Mouse (Mus musculus) myocyte (in vitro differentiated cells): ENCODE data around the gene Snta1. TPM values are rescaled to one million over a fixed set of nuclear protein-coding genes. Genes with fewer than 3 reads are reported as not detected.
A peak's percentile ranks its signal among the peaks of the same experiment; 100 is the strongest.

Experiments
- H3K27me3 ChIP-seq: one replicate; pipeline ENCODE4 v1.6.1; 2011; ENCODE audit not compliant: control insufficient read depth, insufficient read depth, insufficient read length
- H3K36me3 ChIP-seq: one replicate; pipeline ENCODE4 v1.6.1; 2011; ENCODE audit not compliant: control insufficient read depth, insufficient read depth
- H3K4me2 ChIP-seq: one replicate; pipeline ENCODE4 v1.6.1; 2011; ENCODE audit warnings: low read depth, control low read depth
- H3K4me3 ChIP-seq: one replicate; pipeline ENCODE4 v1.5.1; 2011; ENCODE audit warnings: mild to moderate bottlenecking, control low read depth, moderate library complexity
- H3K79me2 ChIP-seq: one replicate; pipeline ENCODE4 v1.6.1; 2011; ENCODE audit not compliant: control insufficient read depth, insufficient read depth
- H3ac ChIP-seq: one replicate; pipeline ENCODE4 v1.6.1; 2011; ENCODE audit not compliant: control insufficient read depth, insufficient read length
- CEBPB ChIP-seq: IDR thresholded peaks from 2 replicates; pipeline ENCODE4 v1.6.1; 2011; ENCODE audit warnings: mild to moderate bottlenecking, moderate library complexity; ENCODE audit not compliant: poor library complexity, insufficient read depth, severe bottlenecking
- E2F4 ChIP-seq: IDR thresholded peaks from one replicate; pipeline ENCODE4 v1.6.1; 2011; ENCODE audit warnings: mild to moderate bottlenecking, control low read depth, moderate library complexity; ENCODE audit not compliant: insufficient read depth
- MAX ChIP-seq: IDR thresholded peaks from one replicate; pipeline ENCODE4 v1.6.1; 2011; ENCODE audit warnings: low read depth, mild to moderate bottlenecking, control low read depth
- MYOD1 ChIP-seq, 3 experiments: IDR thresholded peaks; one replicate each; pipeline ENCODE4 v1.6.1; 2011; ENCODE audit warnings: control low read depth in 2 of 3, low read depth in 2 of 3, mild to moderate bottlenecking in 2 of 3, moderate library complexity in 1 of 3; ENCODE audit not compliant: insufficient read length in 2 of 3, control insufficient read depth in 1 of 3
- MYOG ChIP-seq, 3 experiments: IDR thresholded peaks; one replicate each; pipeline ENCODE4 v1.6.1; 2011; ENCODE audit warnings: control low read depth in 2 of 3, low read depth in 2 of 3, mild to moderate bottlenecking in 2 of 3; ENCODE audit not compliant: insufficient read length in 2 of 3, control insufficient read depth in 1 of 3, insufficient read depth in 1 of 3
- POLR2A ChIP-seq: IDR thresholded peaks from one replicate; pipeline ENCODE4 v1.6.1; 2011; ENCODE audit warnings: low read depth, mild to moderate bottlenecking, control low read depth, moderate library complexity; ENCODE audit not compliant: insufficient read length
- POLR2AphosphoS2 ChIP-seq: IDR thresholded peaks from one replicate; pipeline ENCODE4 v1.6.1; 2011; ENCODE audit warnings: low read depth, control low read depth; ENCODE audit not compliant: insufficient read length
- REST ChIP-seq: IDR thresholded peaks from one replicate; pipeline ENCODE4 v1.6.1; 2011; ENCODE audit warnings: mild to moderate bottlenecking, control low read depth, moderate library complexity; ENCODE audit not compliant: insufficient read depth, insufficient read length
- SRF ChIP-seq: IDR thresholded peaks from one replicate; pipeline ENCODE4 v1.6.1; 2011; ENCODE audit warnings: low read depth; ENCODE audit not compliant: control insufficient read depth, insufficient read length
- TCF12 ChIP-seq: IDR thresholded peaks from one replicate; pipeline ENCODE4 v1.6.1; 2011; ENCODE audit warnings: mild to moderate bottlenecking, control low read depth; ENCODE audit not compliant: poor library complexity, insufficient read depth, severe bottlenecking
- TCF3 ChIP-seq: IDR thresholded peaks from one replicate; pipeline ENCODE4 v1.6.1; 2011; ENCODE audit warnings: low read depth, control low read depth; ENCODE audit not compliant: insufficient read length
- USF1 ChIP-seq: IDR thresholded peaks from one replicate; pipeline ENCODE4 v1.6.1; 2011; ENCODE audit warnings: low read depth, mild to moderate bottlenecking, control low read depth, moderate library complexity
- polyA plus RNA-seq: library from polyadenylated mRNA; unstranded; fragments of >200 nt; fragmentation: generic; extraction: Trizol; gene quantifications from one replicate; pipeline ENCODE4 v1.2.1, GENCODE M21; 2012; ENCODE audit warnings: missing spikeins

Snta1 gene
- polyA plus RNA-seq, result 61.7 TPM

DNA sequence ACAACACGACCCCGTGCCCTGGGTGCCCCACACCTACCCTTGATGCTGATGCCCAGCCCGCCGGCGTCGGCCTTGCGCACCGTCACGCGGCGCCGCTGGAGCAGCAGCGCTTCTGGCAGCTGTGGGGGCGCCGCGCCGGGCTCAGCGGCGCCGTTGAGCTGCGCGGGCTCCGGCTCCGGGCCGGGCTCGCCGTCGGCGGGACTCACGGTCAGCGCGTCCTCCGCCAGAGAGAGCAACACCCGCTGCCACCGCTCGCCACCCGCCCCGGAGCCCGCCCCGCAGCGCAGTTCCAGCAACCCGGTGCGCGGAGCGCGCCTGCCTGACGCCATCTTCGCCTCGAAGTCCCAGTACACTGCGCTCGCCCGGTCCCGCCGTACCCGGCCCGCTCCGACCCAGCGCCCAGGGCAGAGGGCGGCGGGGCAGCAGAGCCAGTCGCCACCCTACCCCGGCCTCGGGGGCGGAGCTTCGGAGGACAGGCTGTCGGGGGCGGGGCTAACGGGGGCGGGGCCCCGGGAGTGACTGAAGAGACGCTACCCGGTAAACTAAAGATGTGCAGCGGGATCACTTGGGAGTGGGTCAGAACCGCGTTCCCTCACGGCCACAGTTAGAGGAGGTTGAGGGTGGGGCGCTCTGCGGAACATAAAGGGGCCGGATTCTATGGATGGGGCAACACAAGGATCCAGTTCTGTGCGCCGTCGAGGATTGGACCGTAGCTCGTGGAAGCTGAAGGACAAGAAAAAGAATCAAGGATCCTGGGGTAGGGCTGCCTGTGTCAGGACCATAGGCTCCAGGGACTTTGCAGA, at the start of gene Snta1:
Gene Snta1, minus strand, starts transcription at position 457 of the 803 bp plus-strand sequence.
- Histone ChIP-seq H3K4me2 (peak within 1 kb of the TSS; percentile 92), H3K36me3 (no peaks in the 10 kb centered on the region), H3K27me3 (no peaks in the 10 kb centered on the region), H3ac (peak within 1 kb of the TSS; percentile 63), H3K4me3 (peak within 1 kb of the TSS; percentile 57), H3K79me2 (peaks cover 15% of the 10 kb centered on the region)
- no peak for TF ChIP-seq TCF3
- no peak for TF ChIP-seq MYOD1 (IDR thresholded peaks at IDR 0.05; ENCODE audit: control insufficient read depth in 1 of 3, insufficient read length in 2 of 3, low read depth in 2 of 3)
- no peak for TF ChIP-seq REST
- no peak for TF ChIP-seq USF1
- no peak for TF ChIP-seq SRF
- peak in 1 of 3 experiments; percentile 32 for TF ChIP-seq MYOG (IDR thresholded peaks at IDR 0.05; ENCODE audit: control insufficient read depth in 1 of 3, insufficient read depth in 1 of 3, insufficient read length in 2 of 3, low read depth in 2 of 3)
- TF ChIP-seq TCF12, result no peak
- TF ChIP-seq E2F4, result no peak
- TF ChIP-seq CEBPB, result no peak
- peak; percentile 87 for TF ChIP-seq POLR2AphosphoS2
- no peak for TF ChIP-seq MAX
- TF ChIP-seq POLR2A, result peak; percentile 94

DNA sequence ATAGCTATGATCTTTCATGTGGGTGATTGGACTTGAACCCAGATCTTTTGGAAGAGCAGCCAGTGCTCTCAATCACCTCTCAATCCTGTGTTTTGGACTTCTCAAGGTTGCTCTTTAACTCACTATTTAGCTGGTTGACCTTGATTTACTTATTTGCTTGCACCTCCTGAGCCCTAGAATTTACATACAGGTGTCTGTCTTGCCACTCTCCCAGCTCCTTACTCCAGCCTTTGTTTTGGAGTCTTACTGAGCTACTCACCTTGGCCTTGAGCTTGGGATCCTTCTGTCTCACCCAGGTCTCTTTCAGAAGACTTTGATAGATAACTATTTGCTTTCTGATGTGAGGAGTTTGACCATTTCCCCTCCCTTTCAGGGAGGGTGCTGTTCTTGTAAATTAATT, 48.7 kb upstream of the Snta1 start:
- Histone ChIP-seq H3ac (no peak overlapping the region), H3K27me3 (no peaks in the 10 kb centered on the region), H3K36me3 (no peaks in the 10 kb centered on the region), H3K79me2 (peaks cover 84% of the 10 kb centered on the region), H3K4me3 (no peak overlapping the region), H3K4me2 (peak overlapping the region; percentile 88)
- TF ChIP-seq POLR2A (no peak), POLR2AphosphoS2 (no peak), E2F4 (no peak), SRF (no peak), MYOG (IDR thresholded peaks at IDR 0.05; ENCODE audit: control insufficient read depth in 1 of 3, insufficient read depth in 1 of 3, insufficient read length in 2 of 3, low read depth in 2 of 3) (no peak), USF1 (no peak), TCF12 (no peak)

DNA sequence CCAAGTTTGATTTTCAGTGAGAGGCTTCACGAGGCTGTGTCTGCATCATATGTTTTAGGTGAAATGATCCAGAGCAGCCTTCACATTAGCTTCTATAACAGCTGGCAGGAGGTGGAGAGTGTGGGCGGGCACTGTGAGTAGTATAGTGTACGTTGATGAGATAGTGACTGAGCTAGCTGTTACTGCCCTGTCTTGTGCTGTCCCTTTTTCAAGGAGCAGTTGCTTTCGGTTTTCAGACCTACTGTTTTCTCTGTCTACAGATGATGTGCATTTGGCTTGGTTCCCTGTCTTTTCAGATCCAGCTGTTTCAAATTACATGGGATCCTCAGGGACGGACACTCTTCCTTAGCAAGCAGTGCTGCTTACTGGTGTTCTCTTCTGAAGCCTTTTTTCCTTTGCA, 47.9 kb upstream of the Snta1 start:
- H3K4me2 ChIP-seq, result peak overlapping the region; percentile 88

DNA sequence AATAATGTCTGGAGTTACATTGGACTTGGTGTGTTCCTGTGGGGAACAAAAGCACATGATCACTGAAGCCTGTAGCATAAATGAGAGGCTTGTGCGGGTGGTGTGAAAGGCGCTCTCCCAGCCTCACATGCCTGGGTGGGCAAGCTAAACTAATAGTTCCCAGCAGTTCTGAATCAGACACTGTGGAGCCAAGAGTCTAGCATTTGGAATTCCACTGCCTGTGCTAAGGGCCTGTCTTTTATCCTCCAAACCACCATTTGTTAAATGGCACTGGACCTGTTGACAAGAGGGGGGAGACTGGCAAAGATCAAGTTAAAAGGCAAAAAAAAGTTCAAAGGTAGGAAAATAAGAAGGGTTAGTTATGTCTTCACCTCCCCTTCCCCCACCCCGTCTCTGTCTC, 46.7 kb upstream of the Snta1 start:
- H3K4me2 ChIP-seq, result peak overlapping the region; percentile 88
- no peak overlapping the region for H3K4me3 ChIP-seq
- H3K27me3 ChIP-seq, result no peaks in the 10 kb centered on the region
- H3K36me3 ChIP-seq, result no peaks in the 10 kb centered on the region
- peaks cover 84% of the 10 kb centered on the region for H3K79me2 ChIP-seq
- no peak overlapping the region for H3ac ChIP-seq
- TF ChIP-seq TCF12 (no peak), MYOG (IDR thresholded peaks at IDR 0.05; ENCODE audit: control insufficient read depth in 1 of 3, insufficient read depth in 1 of 3, insufficient read length in 2 of 3, low read depth in 2 of 3) (no peak), CEBPB (no peak), USF1 (no peak), MAX (no peak)

More for the DNA sequence above, 47.9 kb upstream of the Snta1 start:
- no peak overlapping the region for H3ac ChIP-seq
- no peak overlapping the region for H3K4me3 ChIP-seq
- H3K27me3 ChIP-seq, result no peaks in the 10 kb centered on the region
- TF ChIP-seq MYOD1 (IDR thresholded peaks at IDR 0.05; ENCODE audit: control insufficient read depth in 1 of 3, insufficient read length in 2 of 3, low read depth in 2 of 3) (peak in 1 of 3 experiments; percentile 50), POLR2AphosphoS2 (no peak)
- H3K79me2 ChIP-seq, result peaks cover 84% of the 10 kb centered on the region
- no peaks in the 10 kb centered on the region for H3K36me3 ChIP-seq

DNA sequence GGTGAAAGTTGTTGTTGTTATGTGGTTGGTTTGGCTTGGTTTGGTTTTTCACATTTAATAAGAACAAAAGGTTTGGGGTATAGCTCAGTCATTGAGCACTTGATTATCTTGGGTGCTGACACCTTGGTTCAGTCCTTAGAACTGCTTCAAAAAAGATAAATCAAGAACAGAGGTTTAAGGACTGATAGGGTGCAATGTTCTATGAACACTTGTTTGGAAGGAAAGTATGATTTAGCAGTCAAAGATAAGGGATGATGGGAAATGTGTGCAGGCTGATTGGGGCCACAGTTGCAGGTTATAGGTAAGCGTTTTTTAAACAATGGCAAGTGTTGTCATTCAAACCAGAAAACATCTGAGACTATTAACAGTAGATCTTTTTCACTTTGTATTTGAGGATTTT, 46.2 kb upstream of the Snta1 start:
- TF ChIP-seq MYOD1 (IDR thresholded peaks at IDR 0.05; ENCODE audit: control insufficient read depth in 1 of 3, insufficient read length in 2 of 3, low read depth in 2 of 3) (no peak), MYOG (IDR thresholded peaks at IDR 0.05; ENCODE audit: control insufficient read depth in 1 of 3, insufficient read depth in 1 of 3, insufficient read length in 2 of 3, low read depth in 2 of 3) (no peak), MAX (no peak), USF1 (no peak), POLR2A (no peak), CEBPB (no peak), E2F4 (no peak), TCF3 (no peak), REST (no peak), POLR2AphosphoS2 (no peak), TCF12 (no peak), SRF (no peak)

More for the DNA sequence above, 46.2 kb upstream of the Snta1 start:
- no peak overlapping the region for H3ac ChIP-seq
- no peaks in the 10 kb centered on the region for H3K36me3 ChIP-seq
- peaks cover 89% of the 10 kb centered on the region for H3K79me2 ChIP-seq
- no peak overlapping the region for H3K4me3 ChIP-seq
- H3K4me2 ChIP-seq, result no peak overlapping the region
- H3K27me3 ChIP-seq, result no peaks in the 10 kb centered on the region
